Mouse (Mus musculus) adrenal gland, postnatal 10 days (tissue): ENCODE measurements around the gene Pald1. TPM values are rescaled to one million over a fixed set of nuclear protein-coding genes. Genes with fewer than 3 reads are reported as not detected.
A peak's percentile ranks its signal among the peaks of the same experiment; 100 is the strongest.

Experiments
- DNase-seq: peaks from one replicate; pipeline ENCODE4 v3.0.0; 2021; ENCODE audit warnings: mixed read lengths
- long read RNA-seq, 2 experiments: library from polyadenylated mRNA; stranded (forward); transcript quantifications; one replicate each; pipeline ENCODE4 v2.0.0; 2021
- total RNA-seq, 2 experiments: library from RNA; stranded (reverse); gene quantifications; 2 replicates each; pipeline ENCODE4 v1.2.3; 2021

The Pald1 gene
- 10 to 100 TPM; 53.0 to 66.0 TPM for total RNA-seq
- long read RNA-seq, experiment 1, full-length matches to known transcripts, result 6 of 72 reads
- long read RNA-seq, experiment 1, partial matches to known transcripts, result 30 of 72 reads
- long read RNA-seq, experiment 1, other reads (novel, unspliced or antisense), result 36 of 72 reads
- long read RNA-seq, experiment 2, full-length matches to known transcripts, result 15 of 73 reads
- long read RNA-seq, experiment 2, partial matches to known transcripts, result 11 of 73 reads
- long read RNA-seq, experiment 2, other reads (novel, unspliced or antisense), result 47 of 73 reads

DNA sequence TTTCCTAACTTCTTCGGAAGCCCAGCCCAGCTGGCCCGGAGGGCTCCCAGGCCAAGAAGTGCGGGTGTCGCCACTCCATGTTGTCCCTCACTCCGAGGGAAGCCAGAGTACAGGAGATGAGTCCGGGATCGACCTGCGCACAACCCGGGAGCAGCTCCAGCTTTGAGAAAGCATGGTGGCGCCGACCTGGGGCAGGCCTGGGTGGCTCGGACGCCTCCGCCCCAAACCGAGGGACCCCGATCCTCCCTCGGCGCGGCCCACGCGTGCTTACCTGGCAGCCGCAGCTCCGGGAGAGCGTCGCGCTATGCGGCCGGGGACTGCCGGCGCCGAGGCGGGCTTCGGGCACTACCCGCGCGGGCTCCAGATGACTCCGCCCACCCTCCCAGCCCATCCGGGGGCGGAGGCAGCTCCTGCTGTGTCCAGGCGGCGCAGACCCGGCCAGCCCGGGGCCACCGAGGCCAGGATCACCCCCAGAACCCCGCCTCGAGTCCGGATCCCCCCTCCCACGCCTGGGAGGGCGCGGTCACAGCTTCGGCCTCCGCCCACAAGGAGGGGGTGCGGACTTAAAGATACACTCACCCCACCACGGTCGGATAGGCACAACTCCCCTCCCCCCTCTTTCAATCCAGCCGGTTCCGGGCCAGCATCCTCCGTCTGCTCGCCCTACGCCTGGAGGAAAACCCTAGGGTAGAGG lies at the start of gene Pald1:
Gene Pald1 (minus strand): TSS at position 510 of the 694 bp plus-strand sequence.
- peak; percentile 90 for DNase-seq

DNA sequence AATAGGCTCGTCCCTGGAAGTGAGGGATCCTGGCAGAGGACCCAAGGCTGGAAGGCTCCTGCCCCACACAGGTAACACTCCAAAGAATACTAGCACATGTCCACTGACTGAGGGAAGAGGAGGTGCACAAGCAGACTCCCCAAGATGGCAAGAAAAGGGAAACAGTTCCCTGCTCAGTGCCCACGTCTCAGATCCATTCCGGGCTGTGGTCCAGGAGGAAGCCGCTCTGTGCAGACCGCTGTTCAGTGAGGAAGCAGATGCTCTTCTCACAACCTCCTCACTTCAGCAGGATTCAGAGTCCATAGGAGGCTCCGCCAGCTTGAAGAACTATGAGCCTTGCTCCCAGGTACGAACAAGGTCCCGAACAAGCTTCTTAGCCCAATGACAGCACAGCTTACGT lies 48.0 kb upstream of the Pald1 start:
- DNase-seq, result no peak

DNA sequence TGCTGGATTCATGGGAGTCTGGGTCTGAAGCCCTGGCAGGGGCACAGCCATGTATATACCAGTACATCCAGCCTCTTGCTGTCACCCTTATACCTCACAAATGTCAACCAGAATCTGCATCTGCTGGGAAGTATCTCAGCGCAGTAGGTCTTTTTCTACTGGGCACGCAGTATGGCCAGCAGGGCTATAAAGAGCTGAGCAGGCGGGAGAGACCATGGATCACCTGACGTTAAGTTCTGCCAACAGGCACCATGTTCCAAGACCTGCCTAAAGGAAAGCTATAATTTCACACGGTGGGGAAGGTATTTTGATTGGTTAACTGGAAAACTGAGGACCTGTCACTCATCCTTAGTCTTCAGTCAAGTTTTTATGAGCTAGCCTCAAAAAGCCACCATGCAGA lies 45.7 kb upstream of the Pald1 start:
- DNase-seq, result no peak

DNA sequence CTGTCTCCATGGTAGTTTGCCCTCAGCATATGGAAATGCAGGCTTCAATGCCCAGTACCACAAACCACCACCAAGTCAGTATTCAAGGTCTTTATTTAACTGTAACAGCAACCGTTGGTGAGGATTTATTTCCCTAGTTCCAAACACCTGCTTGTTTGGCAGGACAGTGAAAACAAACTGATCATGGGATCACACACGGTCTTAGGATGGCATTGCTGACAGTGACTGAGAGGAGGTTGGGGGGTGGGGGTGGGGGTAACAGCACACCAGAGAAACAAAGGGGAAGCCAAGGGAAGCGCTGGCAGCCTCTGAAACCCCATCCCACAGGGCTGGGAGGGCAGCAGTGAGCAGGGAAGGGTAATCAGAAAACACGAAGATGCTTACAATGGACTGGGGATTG lies 45.1 kb upstream of the Pald1 start:
- no peak for DNase-seq

DNA sequence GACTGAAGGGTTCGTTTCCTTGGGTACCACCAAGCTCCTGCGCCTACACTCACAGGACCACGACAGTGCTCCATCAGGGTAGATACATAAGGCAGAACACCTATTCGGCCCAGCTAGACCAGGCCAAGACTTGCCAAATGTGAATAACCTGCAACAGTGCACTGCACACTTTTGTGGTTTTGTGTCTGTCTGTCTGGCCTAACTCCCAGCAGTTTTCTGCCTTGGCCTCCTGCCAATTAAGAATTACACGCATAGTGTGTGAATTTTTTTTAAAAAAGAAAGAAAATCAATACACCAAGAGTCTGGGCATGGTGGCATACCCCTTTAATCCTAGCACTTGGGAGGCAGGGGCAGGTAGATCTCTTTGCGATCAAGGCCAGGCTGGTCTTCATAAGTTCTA lies 44.6 kb upstream of the Pald1 start:
- no peak for DNase-seq

DNA sequence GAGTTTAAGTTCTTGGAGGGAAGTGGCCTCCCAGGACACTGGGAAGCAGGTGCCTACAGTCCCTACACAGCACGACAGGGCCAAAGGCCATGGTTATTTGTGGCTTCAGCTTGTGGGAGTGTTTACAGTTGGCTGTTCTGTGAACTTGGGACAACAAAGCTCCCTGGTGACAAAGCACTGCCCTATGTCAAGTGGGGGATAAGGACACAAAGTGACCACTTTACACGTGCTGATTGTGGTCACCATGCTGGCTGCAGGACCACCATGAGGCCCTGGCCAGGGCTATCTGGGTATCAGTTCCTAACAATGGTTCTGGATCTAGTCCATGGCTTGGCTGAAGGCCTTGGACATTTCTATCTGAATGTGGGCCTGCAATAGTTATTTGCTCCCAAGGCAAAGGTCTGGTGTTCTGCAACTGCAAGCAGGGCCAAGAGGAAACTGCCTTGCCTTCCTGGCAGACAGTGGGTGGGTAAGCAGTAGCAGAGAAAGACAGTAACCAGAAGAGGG lies 43.0 kb upstream of the Pald1 start:
- DNase-seq, result peak; percentile 69

DNA sequence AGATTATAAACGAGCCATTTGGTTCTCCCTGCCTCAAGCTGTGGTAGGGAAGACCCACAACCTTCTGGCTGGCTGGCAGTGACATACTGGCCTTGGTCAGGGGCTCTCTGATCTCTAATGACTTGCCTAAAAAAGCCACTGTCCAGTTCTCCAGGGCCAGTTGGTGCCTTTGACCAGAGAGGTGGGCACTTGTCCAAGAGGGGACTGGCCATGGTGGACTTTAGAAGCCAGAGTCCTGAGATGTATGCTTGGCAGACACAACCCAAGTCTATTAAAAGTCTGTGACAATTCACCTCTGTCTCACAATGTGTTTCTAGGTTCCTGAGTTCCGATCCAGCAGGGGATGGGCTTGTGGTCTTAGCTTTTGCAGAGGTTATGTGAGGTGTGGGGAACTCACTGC lies 41.7 kb upstream of the Pald1 start:
- DNase-seq, result no peak

DNA sequence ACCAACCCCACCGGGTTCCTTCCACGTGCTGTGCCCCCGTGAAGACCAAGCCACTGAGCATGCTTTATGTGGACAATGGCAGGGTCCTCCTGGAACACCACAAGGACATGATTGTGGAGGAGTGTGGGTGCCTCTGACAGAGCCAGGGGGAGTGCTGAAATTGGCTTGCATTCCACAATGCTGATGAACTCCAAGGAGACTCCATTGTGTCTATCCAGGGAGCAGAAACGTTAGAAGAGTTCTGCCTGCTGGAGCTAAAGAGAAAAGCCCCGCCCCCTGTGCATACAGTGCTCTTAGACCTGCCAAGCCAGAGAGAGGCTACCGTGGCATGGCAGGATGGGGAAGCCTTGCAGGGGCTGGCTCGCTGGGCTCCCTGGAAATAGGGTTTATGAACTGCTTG lies 41.2 kb upstream of the Pald1 start:
- no peak for DNase-seq

DNA sequence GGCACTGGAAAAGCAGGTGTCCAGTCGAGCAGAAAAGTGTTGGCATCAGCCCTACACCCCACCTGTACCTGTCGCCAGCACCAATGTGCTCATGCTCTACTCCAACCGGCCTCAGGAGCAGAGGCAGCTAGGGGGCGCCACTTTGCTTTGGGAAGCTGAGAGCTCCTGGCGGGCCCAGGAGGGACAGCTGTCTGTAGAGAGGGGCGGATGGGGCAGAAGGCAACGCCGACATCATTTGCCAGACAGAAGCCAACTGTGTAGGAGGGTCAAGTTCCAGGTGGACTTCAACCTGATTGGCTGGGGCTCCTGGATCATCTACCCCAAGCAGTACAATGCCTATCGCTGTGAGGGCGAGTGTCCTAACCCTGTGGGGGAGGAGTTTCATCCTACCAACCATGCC lies 40.0 kb upstream of the Pald1 start:
- DNase-seq, result peak; percentile 62

DNA sequence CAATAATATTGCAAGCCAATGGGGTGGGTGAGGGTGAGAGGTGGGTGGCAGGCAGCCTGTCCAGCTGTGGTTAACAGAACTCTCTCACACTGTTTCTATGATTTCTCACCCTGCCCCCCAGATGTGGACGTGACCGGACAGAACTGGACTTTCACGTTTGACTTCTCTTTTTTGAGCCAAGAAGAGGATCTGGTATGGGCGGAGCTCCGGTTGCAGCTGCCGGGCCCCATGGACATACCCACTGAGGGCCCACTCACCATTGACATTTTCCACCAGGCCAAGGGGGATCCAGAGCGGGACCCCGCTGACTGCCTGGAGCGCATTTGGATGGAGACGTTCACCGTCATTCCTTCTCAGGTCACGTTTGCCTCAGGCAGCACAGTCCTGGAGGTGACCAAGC lies 39.5 kb upstream of the Pald1 start:
- DNase-seq, result no peak

DNA sequence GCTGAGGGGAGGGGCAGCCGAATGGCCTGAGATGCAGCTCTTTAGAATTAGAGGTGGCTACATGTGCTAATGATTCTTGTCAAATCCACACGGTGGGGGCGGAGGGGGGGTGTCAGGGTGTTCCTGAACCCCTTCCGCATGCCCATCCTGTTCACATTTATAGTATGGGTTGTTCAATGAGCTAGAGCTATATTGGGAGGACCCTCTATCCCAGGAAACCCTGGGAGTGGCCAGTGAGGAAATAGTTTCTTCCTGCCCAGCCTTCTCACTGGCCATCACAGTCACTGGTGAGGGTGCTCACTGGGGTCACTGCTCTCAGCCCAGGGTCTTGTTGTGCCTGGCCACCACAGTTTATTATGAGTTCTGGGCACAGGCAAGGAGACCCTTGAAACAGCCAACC lies 36.7 kb upstream of the Pald1 start:
- DNase-seq, result no peak

DNA sequence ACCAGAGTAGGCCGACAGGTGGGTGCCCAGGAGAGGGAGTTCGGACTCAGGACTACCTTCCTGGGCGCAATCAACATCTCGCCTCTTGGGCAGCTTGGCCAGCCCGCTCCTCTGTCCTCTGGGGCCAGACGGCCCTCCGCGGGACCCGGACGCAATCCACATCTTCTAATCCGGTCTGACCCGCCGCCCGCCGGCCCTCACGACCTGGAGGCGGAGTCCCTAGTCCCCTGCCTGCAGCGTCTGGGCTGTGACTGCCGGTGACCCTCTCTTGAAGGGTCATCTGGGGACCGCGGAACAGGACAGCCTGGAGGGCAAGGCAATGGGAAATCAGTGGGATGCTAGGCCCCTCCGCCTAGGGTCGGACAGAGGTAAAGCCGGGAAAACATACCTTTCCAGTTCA lies 35.8 kb upstream of the Pald1 start:
- DNase-seq, result no peak

DNA sequence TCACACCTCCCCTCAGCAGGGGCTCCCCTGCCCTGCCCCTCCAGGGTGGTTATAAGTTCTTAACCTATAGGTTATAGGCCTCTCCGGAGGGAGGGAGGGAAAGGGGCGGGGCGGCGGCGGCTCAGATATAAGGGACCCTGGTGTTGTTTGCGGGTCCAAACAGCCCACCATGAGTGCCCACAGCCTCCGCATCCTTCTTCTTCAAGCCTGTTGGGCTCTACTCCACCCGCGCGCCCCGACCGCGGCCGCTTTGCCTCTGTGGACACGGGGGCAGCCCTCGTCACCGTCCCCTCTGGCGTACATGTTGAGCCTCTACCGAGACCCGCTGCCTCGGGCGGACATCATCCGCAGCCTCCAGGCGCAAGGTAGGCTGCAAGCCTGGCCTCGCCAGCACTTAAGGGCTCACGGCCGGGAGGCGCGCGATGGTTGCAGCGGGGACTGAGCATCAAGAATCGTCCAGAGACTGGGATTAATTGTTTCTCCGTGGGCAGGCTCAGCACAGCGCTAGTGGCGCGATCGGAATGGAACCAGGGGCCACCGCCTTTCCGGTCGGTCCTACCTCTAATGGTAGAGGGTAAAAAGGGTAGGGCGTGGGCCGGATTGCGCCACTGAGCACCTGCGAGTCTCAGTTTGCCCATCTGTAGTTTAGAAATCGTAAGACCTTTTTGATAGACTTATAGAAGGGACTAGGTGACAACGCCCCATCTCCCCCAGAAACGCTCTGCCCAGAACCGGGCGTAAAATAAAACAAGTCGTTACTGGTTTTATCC lies 35.0 kb upstream of the Pald1 start:
- no peak for DNase-seq

DNA sequence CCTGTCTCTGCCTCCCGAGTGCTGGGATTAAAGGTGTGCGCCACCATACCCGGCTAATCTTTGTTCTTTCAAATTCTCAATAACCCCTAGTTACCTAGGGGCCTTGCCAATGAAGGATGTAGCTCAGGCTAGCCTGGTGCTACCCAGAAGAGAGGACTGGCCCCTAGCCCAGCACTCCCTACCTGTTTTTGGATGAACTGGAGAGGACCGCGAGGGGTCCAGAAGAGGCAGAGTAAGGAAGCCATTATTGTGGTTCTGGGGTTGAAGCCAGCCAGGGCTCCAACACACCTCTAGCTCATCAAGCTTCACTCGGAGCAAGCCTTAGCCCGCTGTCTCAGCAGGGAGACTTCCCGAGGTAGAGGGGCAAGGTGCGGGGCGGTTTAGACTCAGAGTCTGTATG lies 34.3 kb upstream of the Pald1 start, which contains the start of gene Nodal:
Gene Nodal (plus strand): TSS at position 301 of the 400 bp plus-strand sequence.
- DNase-seq, result no peak

DNA sequence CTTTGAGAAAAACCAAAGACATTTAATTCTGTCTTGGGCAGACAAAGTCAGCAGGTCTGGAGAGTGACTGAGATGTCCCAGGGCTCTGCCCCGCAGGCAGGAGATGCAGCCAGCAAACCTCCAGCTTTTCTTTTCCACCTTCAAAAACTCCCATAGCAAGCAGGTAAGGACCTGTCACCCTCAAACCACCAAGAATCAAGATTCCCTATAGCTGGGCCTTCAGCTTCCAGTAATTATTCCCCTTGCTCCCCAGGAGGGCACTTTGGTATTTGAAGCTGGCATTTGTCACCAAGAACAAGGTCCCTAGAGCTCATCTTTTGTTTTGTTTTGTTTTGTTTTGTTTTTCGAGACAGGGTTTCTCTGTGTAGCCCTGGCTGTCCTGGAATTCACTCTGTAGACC lies 33.7 kb upstream of the Pald1 start:
- DNase-seq, result no peak

DNA sequence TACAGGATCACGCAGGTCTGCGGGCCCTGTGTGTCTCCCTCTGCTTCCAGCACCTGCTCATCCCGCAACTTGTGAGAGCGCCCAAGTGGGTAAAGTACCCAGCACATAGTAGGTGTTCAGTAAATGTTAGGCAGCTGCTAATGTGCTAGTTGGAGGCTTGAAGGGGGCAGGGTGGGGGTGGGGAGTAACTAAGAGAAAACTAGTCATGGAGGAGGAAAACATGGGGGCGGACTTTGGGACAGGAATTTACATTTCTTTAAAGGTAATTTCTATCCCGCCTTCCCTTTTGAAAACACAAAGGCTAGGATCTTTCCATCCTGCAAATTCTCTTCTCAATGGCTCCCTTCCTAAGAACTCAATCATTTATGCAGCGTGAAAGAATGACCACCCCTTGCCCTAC lies 33.2 kb upstream of the Pald1 start:
- DNase-seq, result no peak

DNA sequence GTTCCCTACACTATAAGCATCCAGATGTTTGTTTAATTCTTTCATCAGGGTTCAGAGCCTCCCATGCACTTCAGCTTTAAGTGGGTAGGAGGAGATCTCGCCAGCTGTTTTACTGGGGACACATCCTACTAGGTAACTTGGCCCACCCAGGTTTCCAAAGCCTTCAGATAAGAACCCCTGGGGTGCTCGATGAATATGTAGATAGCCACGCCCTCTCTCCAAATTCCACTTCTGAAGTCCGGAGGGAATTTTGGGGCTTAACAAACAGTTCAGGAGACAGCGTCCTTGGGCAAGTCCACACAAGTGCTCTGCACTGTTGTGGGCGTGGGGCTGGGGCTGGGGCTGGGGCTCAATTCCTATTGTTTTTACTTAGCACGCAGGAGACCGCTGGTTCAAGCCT lies 32.6 kb upstream of the Pald1 start:
- no peak for DNase-seq

DNA sequence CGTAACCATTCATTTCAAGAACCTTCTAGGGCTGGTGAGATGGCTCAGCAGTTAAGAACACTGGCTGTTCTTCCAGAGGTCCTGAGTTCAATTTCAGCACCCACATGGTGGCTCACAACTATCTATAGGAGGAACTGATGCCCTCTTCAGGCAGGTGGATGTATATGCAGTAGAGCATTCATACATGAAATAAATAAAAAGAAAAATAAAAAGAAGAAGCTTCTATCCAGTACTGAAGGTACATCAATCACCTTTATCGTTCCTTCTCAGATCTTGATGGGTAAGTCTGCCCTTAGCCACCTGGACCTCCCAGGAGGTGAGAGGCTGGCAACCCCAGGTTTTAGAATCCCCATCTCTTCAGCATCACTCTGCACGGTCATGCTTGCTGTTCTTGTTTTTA lies 31.9 kb upstream of the Pald1 start:
- no peak for DNase-seq

DNA sequence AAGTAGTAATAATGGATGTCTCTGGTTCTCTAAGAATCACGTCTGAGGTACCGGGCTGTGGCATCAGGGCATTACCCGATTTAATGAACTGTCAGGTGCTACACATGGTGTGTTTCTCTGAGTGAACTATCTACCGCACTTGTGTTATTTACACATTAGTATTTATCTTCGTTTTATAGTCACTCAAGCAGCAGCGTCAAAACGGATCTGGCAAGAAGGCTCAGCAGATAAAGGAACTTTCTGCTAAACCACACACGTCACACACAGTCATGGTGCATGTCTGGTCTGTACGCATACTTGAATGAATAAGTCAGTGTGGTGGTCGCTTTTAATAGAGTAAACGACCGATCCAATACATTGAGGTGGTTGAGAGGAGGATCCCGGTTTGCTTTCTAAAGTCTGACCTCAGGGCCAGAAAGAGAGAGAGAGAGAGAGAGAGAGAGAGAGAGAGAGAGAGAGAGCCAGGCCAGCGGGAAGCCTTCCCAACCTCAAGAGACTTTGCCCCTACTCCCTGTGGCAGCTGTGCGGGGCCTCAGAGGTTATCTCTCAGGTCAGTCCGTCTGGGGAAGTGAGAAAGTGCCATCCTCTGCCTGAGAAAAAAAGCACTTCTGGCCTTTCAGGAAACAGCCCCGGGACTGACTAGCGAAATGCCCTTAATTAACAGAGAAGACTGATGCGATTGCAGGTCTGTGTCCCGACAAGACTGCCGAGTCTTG lies 29.7 kb upstream of the Pald1 start:
- no peak for DNase-seq

DNA sequence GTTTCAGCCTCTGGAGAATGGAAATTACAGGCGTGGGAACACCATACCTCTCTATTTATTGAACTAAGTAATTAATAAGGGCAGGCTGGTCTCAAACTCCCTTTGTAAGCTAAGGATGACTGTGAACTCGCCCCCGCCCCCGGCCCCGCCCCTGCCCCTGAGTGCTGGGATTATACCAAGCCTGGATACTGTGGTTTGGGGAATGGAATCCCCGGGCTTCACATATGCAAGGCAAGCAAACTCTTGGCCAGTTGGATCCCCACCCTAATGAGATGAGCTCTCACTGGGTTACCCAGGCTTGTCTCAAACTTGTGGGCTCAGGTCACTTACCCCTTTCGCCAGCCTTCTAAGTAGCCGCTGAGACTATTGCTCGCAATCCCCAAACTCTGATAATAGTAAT lies 26.9 kb upstream of the Pald1 start:
- no peak for DNase-seq

DNA sequence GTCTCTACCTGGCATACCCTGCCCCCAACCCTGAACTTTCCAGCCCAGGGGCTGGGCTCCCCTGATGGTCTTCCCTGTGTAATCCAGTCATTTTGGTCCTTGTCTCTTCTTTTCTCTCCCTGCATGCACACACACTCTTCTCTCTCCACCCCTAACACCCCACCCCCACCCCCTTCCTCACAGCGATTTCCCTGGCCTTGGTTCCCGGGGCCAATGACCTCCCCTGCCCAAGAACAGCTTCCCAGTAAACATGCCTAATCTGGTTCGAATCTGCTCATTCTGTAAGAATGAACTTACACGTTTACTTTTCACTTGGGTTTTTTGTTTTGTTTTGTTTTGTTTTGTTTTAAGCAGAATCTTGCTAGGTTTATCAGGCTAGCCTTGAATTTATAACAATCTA lies 26.4 kb upstream of the Pald1 start:
- DNase-seq, result no peak

DNA sequence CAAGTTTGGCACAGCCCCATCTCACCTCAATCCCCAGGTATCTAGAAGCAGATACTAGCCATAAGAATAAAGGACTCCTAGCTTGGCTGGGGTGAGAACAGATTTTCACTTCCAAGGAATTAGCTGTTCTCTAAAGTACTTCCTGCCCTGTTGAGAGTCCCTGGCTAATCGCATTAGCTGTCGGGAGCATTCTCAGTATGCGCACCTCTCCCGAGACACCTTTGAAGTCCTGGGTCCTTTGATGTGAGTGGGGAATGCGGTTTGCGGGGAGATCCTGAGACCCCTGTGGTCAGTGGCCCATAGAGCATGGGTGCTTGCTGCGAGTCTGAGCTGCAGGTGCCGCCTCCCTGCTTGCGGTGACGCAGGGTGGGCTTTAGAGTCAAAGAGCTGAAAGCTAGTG lies 22.6 kb upstream of the Pald1 start:
- no peak for DNase-seq

DNA sequence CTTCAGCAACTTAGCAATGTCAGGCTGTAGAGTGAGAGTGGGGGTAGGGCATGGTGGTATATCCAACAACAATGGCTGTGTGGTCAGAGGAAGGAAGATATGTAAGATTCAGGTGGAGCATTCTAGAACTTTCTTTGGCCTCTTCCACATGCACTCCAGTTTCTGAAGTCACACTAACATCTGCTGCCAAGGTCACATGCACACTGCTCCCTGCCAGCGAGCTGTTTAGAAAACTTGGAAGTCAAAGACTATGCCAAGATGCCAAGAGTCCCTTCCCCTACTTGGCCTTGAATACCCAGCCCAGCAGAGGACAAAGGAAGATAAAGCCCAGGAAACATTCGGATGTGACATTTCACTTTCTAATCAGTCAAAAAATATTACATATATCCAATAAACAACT lies 19.6 kb upstream of the Pald1 start:
- DNase-seq, result peak; percentile 66
